Mouse (Mus musculus): Measurements from ENCODE around the gene 2310003L06Rik. TPM values are rescaled to one million over a fixed set of nuclear protein-coding genes. Genes with fewer than 3 reads are reported as not detected.

2310003L06Rik gene
- polyA plus RNA-seq (2014; fragmentation: Illumina TruSeq; extraction: RNeasy Lipid Tissue Mini Kit (QIAGEN cat#74804); ENCODE audit: low read depth, low replicate concordance) = not detected

GRCm38 (mm10) chr5:87969201-87969600 is at the start of gene 2310003L06Rik, which contains the start of gene Gm28434:
TSS of gene 2310003L06Rik (plus strand) at chr5:87969459.
TSS of gene Gm28434 (plus strand) at chr5:87969517.

DNA sequence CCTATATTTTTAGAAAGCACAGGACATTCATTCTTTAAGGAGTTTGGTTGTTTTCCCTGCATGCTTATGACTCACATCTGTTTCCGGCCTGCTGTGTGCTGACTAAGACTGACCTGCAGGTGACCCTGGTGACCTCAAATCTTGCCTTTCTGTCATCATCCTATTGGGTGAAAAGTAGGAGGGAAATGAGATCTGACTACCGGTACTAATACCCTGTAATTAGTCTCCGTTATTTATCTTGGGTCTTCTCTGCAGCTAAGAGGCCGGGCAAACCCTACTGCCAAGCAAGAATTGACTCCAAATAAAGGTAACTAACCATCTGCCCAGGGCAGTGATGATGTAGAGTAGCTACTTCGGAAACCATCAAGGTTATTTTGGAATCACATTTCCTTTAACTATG is 43.9 kb upstream of the 2310003L06Rik start, which contains the start of gene Csn3:
Csn3 (plus strand) TSS at position 208 of the 400 bp plus-strand sequence.

DNA sequence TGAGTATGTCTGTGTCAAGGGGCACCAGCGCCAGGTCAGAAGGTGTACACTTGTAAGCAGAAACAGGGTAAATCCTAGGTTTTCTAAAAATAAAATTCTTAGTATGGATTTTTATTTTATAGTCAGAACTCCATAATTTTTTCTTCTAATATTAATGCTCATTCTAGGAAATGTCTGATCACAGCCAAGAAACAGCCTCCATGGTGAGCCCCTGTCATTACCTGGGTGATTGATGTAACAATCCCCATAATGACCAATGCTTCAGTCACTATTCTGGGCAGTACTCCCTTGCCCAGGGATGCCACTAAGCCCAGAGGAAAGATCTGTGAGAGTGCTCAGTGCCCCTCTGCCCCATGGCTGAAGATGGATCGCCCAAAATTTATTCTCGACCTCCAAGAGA is 9.9 kb downstream of the 2310003L06Rik start, which contains the start of gene Cabs1:
Cabs1 (plus strand) TSS at position 301 of the 400 bp plus-strand sequence.

DNA sequence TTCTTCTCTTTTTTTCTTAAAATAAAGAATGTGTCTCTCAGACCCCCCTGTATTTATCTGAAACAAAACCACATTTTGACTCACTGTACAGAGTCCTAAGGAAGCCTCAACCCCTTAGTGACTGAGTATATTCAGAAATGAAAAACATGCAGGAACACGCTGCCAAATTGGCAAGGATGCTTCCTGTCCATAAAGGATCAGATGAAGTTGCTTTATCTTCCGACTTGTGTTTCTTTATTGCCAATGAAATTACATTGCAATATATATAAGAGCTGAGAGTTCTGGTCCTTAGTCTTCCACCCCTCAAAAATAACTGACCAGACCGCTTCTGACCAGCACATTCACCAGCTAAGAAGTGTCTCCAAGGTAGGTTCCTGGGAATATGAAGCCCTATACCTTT is 33.0 kb downstream of the 2310003L06Rik start, which contains the start of gene Smr3a:
Smr3a (plus strand) TSS at position 301 of the 400 bp plus-strand sequence.

Other genes starting within 250 kb of the 2310003L06Rik start
- gene Csn1s2a, start 194.9 kb upstream of the 2310003L06Rik start, polyA plus RNA-seq (2014; fragmentation: Illumina TruSeq; extraction: RNeasy Lipid Tissue Mini Kit (QIAGEN cat#74804); ENCODE audit: low read depth, low replicate concordance) = not detected
- gene Csn1s2b, start 161.4 kb upstream of the 2310003L06Rik start, polyA plus RNA-seq (2014; fragmentation: Illumina TruSeq; extraction: RNeasy Lipid Tissue Mini Kit (QIAGEN cat#74804); ENCODE audit: low read depth, low replicate concordance) = not detected
- not detected for gene Prr27, start 143.8 kb upstream of the 2310003L06Rik start, polyA plus RNA-seq (2014; fragmentation: Illumina TruSeq; extraction: RNeasy Lipid Tissue Mini Kit (QIAGEN cat#74804); ENCODE audit: low read depth, low replicate concordance)
- not detected for gene Odam, start 84.4 kb upstream of the 2310003L06Rik start, polyA plus RNA-seq (2014; fragmentation: Illumina TruSeq; extraction: RNeasy Lipid Tissue Mini Kit (QIAGEN cat#74804); ENCODE audit: low read depth, low replicate concordance)
- not detected for gene Csn3, start 43.9 kb upstream of the 2310003L06Rik start, polyA plus RNA-seq (2014; fragmentation: Illumina TruSeq; extraction: RNeasy Lipid Tissue Mini Kit (QIAGEN cat#74804); ENCODE audit: low read depth, low replicate concordance)
- not detected for gene Gm28434, start 58 bp downstream of the 2310003L06Rik start, polyA plus RNA-seq (2014; fragmentation: Illumina TruSeq; extraction: RNeasy Lipid Tissue Mini Kit (QIAGEN cat#74804); ENCODE audit: low read depth, low replicate concordance)
- not detected for gene Cabs1, start 10.0 kb downstream of the 2310003L06Rik start, polyA plus RNA-seq (2014; fragmentation: Illumina TruSeq; extraction: RNeasy Lipid Tissue Mini Kit (QIAGEN cat#74804); ENCODE audit: low read depth, low replicate concordance)
- gene Smr3a, start 33.1 kb downstream of the 2310003L06Rik start, polyA plus RNA-seq (2014; fragmentation: Illumina TruSeq; extraction: RNeasy Lipid Tissue Mini Kit (QIAGEN cat#74804); ENCODE audit: low read depth, low replicate concordance) = not detected
- not detected for gene Smr2, start 117.1 kb downstream of the 2310003L06Rik start, polyA plus RNA-seq (2014; fragmentation: Illumina TruSeq; extraction: RNeasy Lipid Tissue Mini Kit (QIAGEN cat#74804); ENCODE audit: low read depth, low replicate concordance)
- gene Gm11116, start 142.1 kb downstream of the 2310003L06Rik start, polyA plus RNA-seq (2014; fragmentation: Illumina TruSeq; extraction: RNeasy Lipid Tissue Mini Kit (QIAGEN cat#74804); ENCODE audit: low read depth, low replicate concordance) = not detected
- not detected for gene Gm11115, start 184.6 kb downstream of the 2310003L06Rik start, polyA plus RNA-seq (2014; fragmentation: Illumina TruSeq; extraction: RNeasy Lipid Tissue Mini Kit (QIAGEN cat#74804); ENCODE audit: low read depth, low replicate concordance)